Mouse (Mus musculus): ENCODE data around the gene Msh5.

GRCm38 (mm10) chr17:35020551-35020950 lies 26.0 kb downstream of the Msh5 start:
- TF ChIP-seq GATA1 (IDR thresholded peaks at IDR 0.05; ENCODE audit: borderline replicate concordance, low read length): no peak
- no peak for TF ChIP-seq FLI1 (IDR thresholded peaks at IDR 0.05; ENCODE audit: low read length)

Measured in megakaryocyte, embryonic 14.5 days (primary cell).